Mouse (Mus musculus) kidney, adult 18-20 months (tissue): ENCODE data around the gene Sesn1.
A peak's percentile ranks its signal among the peaks of the same experiment; 100 is the strongest.
"Not testable (repeated sequence)": the region's sequence is repeated elsewhere in the genome, so short reads cannot be mapped to it uniquely, and the experiment has no call there.

ENCODE experiments used
- DNase-seq: peaks from one replicate; pipeline ENCODE4 v3.0.0; 2021

The Sesn1 gene

DNA sequence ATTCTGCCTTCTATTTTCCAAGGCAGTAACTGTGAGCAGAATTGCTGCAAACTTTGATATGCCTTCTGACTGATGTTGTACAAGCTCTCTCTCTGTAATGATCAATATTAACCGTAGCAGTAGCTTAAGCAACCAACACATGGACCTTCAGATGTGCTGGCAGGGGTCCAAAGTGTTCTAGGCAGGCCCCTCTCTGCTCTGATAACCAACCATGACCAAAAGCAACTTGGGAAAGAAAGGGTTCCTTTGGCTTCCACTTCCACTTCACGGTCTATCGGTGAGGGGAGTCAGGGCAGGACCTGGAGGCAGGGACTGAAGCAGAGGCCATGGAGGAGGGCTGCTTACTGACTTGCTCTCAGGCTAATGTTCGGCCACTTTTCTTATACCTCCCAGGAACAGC lies 121.2 kb downstream of the Sesn1 start:
- DNase-seq, result no peak

- no peak for DNase-seq
These were observed 122.2 kb downstream of the Sesn1 start for GRCm38 (mm10) chr10:41931962-41932361.

GRCm38 (mm10) chr10:41932943-41933342 lies 123.2 kb downstream of the Sesn1 start:
- DNase-seq, result no peak

- peak; percentile 61 for DNase-seq
These were observed 123.8 kb downstream of the Sesn1 start for GRCm38 (mm10) chr10:41933536-41933935.

DNA sequence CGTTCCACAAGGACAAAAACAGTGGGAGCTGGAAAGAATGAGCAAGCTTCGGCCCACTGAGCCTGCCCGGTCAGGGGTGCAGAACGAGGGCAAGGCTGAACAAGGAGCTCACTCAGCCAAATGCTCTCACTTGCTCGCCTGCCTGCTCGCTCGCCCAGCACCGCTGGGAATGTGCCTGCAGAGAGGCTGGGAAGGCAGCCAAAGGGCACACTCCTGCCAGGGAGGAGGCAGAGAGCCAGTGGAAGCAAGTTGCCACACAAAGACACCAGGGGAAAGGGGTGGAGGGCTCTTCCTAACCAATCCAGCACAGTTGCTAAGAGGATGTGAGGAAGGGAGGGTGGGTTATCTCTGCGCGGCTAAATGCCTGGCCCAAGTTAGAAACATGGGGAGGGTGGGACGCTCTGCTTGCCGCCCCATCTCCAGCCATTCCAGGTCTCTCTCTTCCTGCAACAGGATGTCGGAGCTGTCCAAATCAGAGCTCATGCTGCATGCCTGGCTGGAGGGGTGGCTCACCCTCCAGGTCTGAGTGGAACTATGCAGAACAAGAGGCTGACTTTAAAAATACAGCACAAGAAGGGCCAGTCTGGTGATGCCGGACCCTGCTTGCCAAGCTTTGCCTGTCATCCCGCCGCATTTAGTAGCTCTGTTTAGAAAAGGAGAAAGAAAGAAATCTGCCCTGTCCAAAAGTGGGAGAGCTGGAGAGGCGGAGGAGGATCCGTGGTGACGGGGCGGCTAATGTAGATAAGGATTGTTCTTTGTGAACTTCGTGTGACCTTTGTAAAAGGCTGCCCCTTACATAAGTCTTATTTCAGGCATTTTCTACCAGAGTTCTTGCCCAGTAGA lies 125.1 kb downstream of the Sesn1 start:
- peak; percentile 92 for DNase-seq

DNA sequence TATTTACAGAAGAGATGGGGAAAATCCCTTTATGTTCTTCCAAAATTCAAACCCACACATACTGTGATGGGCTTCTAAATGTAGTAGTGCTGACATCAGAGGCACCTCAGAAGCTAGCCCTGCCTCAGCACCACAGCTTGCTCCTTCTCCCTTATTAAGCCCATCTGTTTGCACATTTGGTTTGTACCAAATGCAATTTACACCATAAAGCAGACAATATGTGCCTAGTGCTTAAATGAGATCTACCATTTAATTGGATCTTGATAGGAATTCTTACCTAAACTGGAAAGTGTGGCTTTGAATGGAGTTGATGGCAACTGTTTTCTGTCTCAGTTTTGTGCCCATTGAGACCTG lies 125.7 kb downstream of the Sesn1 start:
- DNase-seq, result no peak

DNA sequence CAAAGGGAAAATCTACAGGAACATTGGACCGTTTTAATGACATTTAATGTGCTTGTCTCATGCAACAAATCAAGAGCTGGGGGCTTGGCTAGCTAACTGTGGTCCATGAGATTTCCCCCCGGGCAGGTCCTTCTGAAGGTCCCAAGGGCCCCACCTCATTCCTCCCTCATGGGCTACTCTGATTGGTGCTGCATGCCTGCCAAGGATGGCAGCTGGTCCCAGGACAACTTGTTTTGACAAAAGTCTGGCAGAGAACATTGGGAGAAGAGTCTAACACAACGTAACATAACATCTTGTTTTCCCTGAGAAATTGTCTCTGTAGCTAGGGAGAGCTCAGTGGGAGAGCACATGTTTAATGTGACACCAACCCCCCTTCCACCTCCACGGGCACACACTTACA lies 126.4 kb downstream of the Sesn1 start:
- no peak for DNase-seq

DNA sequence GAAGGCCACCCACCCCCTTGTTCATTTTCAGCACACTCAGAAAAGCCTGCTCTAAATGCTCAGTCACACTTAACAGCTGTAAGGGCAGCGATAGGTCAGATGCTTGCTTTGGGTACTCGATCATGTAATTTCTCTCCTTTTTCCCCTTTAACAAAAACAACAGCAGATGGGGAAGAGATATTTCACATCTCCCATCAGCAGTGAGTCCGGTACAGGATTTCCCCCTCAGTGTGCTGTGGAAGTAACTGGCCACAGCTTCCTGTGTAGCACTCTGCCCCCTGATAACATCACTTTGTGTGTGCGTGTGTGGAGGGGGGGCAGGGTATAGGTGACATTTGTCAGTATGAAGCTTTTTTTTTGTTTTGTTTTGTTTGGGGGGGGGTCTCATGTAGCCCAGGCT lies 127.4 kb downstream of the Sesn1 start:
- no peak for DNase-seq

DNA sequence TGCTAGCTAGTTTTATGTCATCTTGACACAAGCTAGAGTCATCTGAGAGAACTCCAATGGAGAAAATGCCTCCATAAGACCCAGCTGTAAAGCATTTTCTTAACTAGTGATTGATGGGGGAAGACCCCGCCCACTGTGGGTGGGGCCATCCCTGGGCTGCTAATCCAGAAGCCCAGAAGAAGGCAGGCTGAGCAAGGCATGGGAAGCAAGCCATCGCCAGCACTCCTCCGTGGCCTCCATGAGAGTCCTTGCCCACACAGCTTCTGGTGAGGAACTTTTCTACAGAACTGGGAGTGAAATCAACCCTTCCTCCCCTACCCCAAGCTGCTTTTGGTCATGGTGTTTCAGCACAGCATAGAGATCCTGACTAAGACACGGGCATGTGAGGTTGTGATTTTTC lies 129.4 kb downstream of the Sesn1 start:
- no peak for DNase-seq

- DNase-seq, result not testable (repeated sequence)
These were observed 142.6 kb downstream of the Sesn1 start for GRCm38 (mm10) chr10:41952354-41952753.

DNA sequence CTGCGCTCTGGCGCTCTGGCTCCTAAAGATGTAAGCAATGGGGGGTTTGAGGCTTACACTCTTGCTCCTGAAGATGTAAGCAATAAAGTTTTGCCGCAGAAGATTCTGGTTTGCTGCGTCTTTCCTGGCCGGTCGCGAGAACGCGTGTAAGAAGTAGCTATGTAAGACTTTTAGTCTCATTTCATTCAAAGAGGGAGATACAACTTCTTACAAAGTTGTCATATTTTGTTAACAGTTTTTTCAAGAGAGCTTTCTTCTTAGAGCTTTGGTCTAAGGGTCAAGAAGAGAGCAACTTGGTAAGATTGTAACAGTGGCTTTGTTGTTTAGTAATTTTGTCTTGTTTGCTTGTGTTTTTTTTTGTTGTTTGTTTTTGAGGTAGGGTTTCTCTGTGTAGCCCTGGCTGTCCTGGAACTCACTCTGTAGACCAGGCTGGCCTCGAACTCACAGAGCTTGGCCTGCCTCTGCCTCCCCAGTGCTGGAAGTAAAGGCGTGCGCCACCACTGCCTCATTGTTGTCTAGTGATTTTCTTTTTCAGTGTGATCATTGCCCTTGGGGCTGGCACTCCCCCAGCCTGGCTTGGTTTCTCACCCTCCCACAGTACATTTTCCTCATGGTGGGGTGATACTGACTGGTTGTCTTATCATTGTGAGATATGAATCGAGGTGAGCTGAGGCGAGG lies 143.3 kb downstream of the Sesn1 start:
- DNase-seq, result no peak

GRCm38 (mm10) chr10:41953528-41953864 lies 143.8 kb downstream of the Sesn1 start:
- DNase-seq, result no peak

DNA sequence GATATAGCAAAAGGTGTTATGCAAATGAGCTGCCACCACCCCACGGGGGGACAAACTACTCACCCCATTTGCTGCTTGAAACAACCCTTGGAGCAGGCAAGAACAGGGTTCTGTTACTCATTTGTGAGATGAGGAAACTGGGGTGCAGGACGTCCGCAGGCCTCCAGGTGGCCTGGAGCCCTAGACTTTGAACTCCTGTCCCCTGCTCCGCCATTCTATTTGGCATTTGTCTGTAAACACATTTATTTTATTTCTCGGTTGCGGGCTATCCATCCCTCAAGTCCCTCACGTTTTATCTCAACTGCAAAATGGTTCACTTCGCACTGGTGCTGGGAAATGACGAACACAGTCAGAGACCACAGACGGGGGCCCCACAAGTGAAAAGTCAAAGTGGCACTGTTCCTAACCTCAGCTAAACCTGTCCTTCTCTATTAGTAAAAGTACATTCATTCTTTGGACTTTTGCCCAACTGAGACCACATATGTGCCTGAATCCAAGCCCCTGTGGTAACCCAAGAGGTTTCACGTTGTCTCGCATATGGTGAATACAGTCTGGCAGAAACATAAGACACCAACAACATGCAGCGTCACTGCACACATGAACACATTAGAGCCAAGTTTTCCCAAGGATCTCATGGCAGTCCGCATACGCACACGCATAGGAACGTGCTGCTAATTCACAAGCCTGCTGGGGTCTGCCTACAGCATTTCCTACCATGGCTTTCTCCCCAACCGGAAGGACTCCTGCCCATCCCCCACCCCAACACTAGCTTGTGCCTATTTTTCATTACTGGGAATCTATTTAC lies 147.9 kb downstream of the Sesn1 start:
- DNase-seq, result no peak
